Mouse (Mus musculus): Measurements from ENCODE around the gene Plxnd1.

Gene Plxnd1

DNA sequence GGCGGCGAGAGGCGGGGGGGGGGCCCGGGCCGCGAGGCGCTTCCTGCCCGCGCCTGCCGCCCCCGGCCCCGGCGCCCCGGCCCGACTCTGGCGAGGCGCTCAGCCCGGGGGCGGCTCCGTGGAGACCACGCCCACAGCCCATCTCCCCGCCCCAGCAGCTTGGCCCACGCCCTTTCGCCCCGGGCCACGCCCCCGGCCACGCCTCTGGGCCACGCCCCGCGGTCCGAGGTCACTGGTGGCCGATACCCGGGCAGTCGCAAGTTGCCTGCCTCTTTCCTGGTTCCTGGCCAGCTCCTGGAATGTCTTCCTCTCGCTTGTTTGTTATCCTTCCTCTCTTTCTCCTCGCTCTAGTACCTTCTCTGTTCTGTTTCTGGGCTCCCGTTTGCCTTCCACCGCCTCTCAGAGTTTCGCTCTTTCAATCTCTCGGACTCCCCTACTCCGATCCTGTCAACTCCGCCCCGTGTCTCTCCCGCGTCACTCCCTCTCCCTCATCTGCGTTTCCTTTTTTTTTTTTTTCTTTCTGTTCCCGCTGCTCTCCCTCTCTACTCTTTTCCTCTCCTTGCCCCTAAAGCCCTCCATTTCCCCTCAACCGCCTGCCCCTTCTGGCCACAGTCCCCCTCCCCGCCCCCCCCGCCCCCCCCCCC lies at the start of gene Plxnd1:
TSS of gene Plxnd1 (minus strand) at position 129 of the 644 bp plus-strand sequence.
- DNase-seq = peak; percentile 77 to 86

GRCm38 (mm10) chr6:116044039-116044438 lies 49.2 kb upstream of the Plxnd1 start:
- no peak for DNase-seq

DNA sequence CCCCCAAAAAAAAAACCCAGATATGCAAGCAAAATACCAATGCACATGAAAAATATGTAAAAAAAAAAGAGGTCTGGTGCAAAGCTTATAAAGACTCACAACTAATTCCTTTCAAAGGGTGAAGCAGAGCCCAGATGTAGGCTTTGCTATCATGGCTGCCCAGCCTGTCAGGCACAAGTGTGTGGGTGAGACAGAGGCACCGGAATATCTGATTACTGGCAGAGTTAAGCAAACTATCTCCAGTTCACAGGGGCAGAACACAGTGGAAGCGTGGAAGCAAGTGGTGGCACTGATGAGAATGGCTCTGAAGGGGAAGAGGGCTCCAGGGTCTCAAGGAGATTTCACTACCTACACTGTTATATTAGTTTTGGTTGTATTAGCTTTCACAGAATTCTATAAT lies 43.4 kb upstream of the Plxnd1 start:
- no peak for DNase-seq

DNA sequence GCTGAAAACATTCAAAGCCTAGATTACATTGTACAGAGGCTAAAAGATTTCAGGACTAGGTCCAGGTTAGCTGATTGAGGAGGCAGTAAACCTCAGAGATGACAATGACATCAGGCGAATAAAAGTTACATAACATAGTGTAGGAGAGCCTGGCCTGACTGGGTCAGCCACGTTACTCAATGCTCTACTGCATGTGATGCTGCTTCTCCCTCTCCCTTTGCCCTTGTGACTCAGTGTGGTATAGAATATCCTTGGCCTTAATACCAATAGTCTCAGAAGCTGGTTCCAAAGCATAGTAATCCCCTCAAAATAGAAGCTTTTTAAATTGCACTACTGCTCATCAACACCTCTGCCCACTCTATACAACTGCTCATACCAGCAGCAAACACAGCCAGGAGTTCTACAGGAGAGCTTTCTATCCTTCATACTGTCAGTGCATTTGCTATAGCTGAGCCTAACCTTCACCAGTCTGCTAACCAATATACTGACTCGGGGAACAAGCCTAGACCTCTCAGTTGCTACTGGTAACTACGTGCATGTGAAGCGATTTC lies 42.6 kb upstream of the Plxnd1 start:
- DNase-seq = no peak

DNA sequence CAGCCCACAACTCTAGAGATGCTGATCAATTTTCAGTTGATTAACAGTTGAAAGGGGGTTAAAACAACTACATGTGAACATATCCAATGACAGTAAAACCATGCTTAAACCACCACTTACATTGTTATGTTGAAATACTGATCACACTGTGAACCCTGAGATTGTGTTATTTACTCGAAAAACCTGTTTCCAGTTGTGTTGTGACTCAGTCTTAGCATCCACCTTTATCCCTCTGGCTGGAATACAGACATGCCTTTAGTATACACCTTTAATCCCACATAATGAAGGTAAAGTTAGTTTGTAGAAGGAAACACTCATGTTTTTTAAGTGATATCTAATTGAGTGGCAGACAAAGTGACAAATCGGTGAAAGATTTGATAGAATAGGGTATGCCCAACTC lies 41.8 kb upstream of the Plxnd1 start:
- no peak for DNase-seq

- no peak for DNase-seq
These were observed 36.2 kb upstream of the Plxnd1 start for GRCm38 (mm10) chr6:116031052-116031451.

GRCm38 (mm10) chr6:116024666-116025065 lies 29.9 kb upstream of the Plxnd1 start:
- DNase-seq = no peak

GRCm38 (mm10) chr6:116021961-116022485 lies 27.2 kb upstream of the Plxnd1 start:
- DNase-seq = no peak

DNA sequence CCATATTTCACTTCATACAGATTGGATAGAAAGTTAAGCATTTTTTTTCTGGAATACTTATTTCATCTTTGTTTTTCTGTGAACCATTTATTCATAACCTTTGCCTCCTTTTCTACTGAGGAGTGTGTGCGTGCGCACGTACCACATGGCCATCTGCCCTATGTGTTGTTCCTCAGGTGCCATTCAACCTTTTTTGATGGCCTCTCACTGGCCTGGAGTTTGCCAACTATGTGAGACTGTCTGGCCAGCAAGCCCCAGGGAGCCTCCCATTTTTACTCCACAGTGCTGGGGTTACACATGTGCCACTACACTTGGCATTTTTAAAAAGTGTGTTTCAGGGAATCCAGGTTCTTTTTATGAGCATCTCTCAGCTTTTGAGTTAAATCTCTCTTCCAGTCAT lies 21.1 kb upstream of the Plxnd1 start:
- no peak for DNase-seq

GRCm38 (mm10) chr6:116014111-116014510 lies 19.3 kb upstream of the Plxnd1 start:
- DNase-seq = no peak

- no peak for DNase-seq
These were observed 18.9 kb upstream of the Plxnd1 start for GRCm38 (mm10) chr6:116013687-116014086.

- peak; percentile 75 to 93 for DNase-seq
These were observed 15.7 kb upstream of the Plxnd1 start for GRCm38 (mm10) chr6:116010541-116010940.

GRCm38 (mm10) chr6:116009426-116009825 lies 14.6 kb upstream of the Plxnd1 start:
- no peak for DNase-seq

GRCm38 (mm10) chr6:116007561-116008173 lies 12.9 kb upstream of the Plxnd1 start:
- peak; percentile 73 to 82 for DNase-seq

DNA sequence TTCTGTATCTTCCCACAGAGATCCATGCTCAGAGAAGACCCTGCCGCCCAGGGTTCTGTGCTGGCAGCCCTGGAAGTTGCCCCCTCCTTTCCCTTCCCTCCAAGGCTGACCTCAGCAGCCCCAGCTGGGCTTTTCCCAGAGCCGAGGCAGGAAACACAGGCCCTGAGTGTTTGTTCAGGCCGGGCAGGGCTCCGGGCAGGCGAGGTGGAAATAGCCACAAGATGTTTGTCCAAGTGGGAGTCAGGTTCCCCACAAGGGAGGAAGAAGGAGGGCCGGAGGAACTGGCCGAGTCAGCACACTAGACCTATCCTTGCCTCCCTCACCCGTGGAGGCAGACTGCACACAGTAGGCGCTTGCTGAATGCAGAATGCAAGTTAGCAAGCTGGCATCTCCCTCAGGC lies 11.9 kb upstream of the Plxnd1 start:
- no peak for DNase-seq

DNA sequence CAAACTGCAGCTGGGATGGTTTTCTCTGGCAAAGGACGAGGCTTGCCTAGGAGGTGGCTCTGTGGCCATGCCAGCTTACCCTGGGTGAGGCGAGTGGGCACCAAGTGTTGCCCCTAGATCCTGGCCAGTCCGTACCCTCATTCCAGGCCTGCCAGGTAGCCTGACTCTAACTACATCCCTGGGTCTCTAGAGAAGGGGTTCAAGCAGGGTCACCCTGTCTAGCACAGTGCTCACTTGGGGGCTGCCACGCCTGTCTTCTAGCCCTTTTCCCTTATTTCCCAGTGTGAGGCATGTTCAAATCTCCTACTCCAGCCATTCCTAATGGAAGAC lies 11.1 kb upstream of the Plxnd1 start:
- no peak for DNase-seq

DNA sequence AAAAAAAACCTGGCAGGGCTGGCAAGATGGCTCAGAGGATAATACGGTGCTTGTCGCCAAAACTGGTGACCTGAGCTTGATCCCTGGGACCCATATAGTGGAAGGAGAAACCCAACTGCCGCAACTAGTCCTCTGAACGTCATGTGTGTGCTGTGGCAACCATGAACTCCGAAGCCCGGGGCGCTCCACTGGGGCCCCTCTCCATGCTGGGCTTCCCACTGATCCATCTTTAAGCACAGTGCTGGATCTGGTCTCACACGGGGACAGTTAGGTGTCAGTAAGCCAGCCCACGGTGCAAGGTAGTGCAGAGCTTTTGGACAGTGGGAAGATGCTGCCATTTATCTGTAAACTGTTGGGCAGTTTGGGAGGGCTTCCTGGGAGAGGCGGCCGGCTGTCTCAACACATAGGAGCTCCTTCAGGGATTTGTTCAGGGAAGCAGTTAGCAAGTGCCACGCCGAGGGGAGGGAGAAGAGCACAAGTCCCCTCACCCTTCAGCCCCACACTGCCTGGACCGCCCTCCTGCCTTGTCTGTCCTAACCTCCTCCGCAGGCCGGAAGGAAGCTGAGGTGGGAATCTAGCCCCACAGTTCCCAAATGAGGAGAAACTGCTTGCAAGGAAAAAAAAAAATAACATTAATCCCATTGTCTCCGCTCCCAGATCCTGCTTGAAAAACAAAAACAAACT lies 10.6 kb upstream of the Plxnd1 start:
- DNase-seq = no peak

DNA sequence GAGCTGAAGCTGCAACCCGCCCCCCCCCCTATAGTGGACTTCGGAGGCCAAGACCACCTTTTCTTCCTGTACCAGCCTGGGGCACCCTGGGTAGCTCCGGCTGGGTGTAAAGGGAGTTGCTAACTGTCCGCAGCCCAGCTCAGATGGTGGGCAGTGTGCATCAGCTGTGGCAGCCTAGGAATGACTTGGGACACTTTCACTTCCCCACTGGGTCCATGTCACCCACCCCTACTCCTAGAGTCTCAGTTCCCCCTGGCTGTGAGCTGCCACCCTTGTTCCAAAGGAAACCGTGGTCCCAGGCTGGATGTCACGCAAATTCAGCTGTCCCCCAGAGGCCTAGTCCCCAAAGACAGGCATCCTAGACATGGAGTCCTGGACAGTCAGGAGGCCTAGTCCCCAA lies 9.9 kb upstream of the Plxnd1 start:
- DNase-seq = no peak

- DNase-seq = no peak
These were observed 9.3 kb upstream of the Plxnd1 start for GRCm38 (mm10) chr6:116004069-116004468.

GRCm38 (mm10) chr6:116003516-116003915 lies 8.7 kb upstream of the Plxnd1 start:
- DNase-seq = no peak

DNA sequence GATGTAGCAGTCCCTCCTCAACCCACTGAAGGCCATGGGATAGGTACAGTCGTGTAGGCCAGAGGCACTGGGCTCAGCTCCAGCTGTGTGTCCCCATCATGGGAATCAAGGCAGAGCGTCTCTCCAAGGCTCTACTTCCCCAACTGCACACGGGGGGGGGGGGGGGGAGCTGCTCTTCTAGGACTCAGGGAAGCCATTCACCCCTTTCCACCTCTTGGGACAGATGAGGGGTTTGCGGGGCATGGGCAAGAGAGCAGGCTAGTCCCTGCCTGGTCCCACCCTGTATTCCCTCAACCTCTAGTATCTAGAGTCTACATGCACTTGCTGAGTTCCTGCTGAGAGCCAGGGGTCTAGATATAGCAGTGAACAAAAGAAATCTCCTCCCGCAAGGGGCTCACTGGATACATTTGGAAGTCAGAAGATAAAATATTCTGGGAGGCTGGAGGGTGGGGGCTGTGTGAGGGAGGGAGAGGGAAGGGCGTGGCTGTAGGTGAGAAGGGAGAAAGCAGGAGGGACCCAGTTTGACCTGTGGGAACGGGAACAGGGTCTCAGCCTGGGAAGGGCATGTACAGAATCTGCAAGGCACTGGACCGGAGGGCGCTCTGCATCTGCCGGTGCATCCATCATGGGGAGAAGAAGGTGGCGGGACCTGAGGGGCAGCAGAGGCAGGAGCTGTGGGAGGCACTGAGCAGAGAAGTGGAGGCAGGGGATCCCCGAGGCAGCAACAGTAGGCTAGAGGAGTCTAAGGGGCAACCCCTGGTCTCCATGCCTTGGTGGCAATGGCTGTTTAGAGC lies 7.7 kb upstream of the Plxnd1 start:
- DNase-seq = no peak

- no peak for DNase-seq
These were observed 6.0 kb upstream of the Plxnd1 start for GRCm38 (mm10) chr6:116000851-116001250.

DNA sequence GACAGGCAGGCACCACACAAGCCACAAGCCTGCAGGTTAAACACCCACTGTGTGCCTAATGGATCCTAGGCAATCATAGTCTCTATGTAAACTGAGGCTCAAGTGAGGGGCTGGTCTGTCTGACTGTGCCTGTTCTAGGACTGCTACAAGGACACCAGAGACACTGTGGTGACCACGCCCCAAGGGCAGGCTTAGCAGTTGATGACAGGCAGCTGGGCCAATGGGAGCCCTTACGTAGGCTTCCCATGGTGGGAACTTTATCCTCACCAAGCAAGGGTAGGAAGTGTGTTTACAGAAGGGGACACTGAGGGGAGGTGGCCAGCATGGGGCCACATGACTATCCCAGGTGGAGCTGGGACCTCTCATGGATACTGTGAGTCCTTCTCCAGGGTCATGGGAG lies 4.4 kb upstream of the Plxnd1 start:
- DNase-seq = no peak
